Mouse (Mus musculus): ENCODE measurements around the gene Lrrc18. TPM values are rescaled to one million over a fixed set of nuclear protein-coding genes. Genes with fewer than 3 reads are reported as not detected.

Gene Lrrc18
- polyA plus RNA-seq (2011; ENCODE audit: insufficient read depth, insufficient read length, low read depth, missing spikeins) = 0.38 and 0.67 TPM in 2 replicates

DNA sequence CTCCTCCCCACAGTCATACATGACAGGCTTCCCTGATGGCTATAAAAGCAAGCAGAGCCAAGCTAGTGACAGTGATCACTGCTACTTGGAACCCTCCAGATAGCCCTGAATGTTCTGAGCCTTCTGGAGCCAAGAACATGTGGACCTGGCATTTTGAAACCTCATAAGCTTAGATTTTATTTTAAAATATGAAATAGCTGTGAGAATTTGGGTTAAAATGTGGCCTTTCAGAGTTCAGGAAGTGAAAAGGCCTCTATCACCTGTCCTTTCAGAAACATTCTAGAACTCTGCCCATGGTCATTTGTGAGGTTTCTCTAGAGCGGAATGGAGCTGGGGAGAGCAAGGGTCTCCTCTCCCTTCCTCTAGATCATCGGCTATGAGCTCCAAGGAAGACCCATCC is at the start of gene Lrrc18:
Gene Lrrc18, plus strand, starts transcription at position 301 of the 400 bp plus-strand sequence.
- Histone ChIP-seq H3K27ac (ENCODE audit: insufficient read depth, low read length) (no peak within 1 kb of the TSS), H3K27me3 (ENCODE audit: control insufficient read depth, insufficient read depth, low read length, poor library complexity, severe bottlenecking) (no peaks in the 10 kb centered on the region), H3K9ac (ENCODE audit: low read depth, poor library complexity, severe bottlenecking) (no peak within 1 kb of the TSS), H3K36me3 (ENCODE audit: control insufficient read depth, insufficient read depth, low read length, poor library complexity, severe bottlenecking) (no peaks in the 10 kb centered on the region), H3K9me3 (replicated peaks; ENCODE audit: control insufficient read depth, insufficient read depth, low read length, poor library complexity, severe bottlenecking) (no peaks in the 10 kb centered on the region), H3K4me1 (ENCODE audit: control insufficient read depth, insufficient read depth, low read length) (no peaks in the 10 kb centered on the region), H3K4me3 (ENCODE audit: low read depth, low read length) (no peak within 1 kb of the TSS)
- TF ChIP-seq EP300 (IDR thresholded peaks at IDR 0.05; ENCODE audit: insufficient read depth, low read depth, low read length) (no peak), POLR2A (IDR thresholded peaks at IDR 0.05; ENCODE audit: insufficient read depth, low read length) (no peak), CTCF (IDR thresholded peaks at IDR 0.05; ENCODE audit: low read depth, low read length) (no peak)

GRCm38 (mm10) chr14:32947512-32947911 is 43.7 kb upstream of the Lrrc18 start:
- Histone ChIP-seq H3K4me1 (ENCODE audit: control insufficient read depth, insufficient read depth, low read length) (no peaks in the 10 kb centered on the region), H3K36me3 (ENCODE audit: control insufficient read depth, insufficient read depth, low read length, poor library complexity, severe bottlenecking) (no peaks in the 10 kb centered on the region), H3K4me3 (ENCODE audit: low read depth, low read length) (no peak overlapping the region), H3K9ac (ENCODE audit: low read depth, poor library complexity, severe bottlenecking) (no peak overlapping the region), H3K9me3 (replicated peaks; ENCODE audit: control insufficient read depth, insufficient read depth, low read length, poor library complexity, severe bottlenecking) (no peaks in the 10 kb centered on the region), H3K27ac (ENCODE audit: insufficient read depth, low read length) (no peak overlapping the region), H3K27me3 (ENCODE audit: control insufficient read depth, insufficient read depth, low read length, poor library complexity, severe bottlenecking) (no peaks in the 10 kb centered on the region)
- TF ChIP-seq EP300 (IDR thresholded peaks at IDR 0.05; ENCODE audit: insufficient read depth, low read depth, low read length) (no peak), POLR2A (IDR thresholded peaks at IDR 0.05; ENCODE audit: insufficient read depth, low read length) (no peak)

DNA sequence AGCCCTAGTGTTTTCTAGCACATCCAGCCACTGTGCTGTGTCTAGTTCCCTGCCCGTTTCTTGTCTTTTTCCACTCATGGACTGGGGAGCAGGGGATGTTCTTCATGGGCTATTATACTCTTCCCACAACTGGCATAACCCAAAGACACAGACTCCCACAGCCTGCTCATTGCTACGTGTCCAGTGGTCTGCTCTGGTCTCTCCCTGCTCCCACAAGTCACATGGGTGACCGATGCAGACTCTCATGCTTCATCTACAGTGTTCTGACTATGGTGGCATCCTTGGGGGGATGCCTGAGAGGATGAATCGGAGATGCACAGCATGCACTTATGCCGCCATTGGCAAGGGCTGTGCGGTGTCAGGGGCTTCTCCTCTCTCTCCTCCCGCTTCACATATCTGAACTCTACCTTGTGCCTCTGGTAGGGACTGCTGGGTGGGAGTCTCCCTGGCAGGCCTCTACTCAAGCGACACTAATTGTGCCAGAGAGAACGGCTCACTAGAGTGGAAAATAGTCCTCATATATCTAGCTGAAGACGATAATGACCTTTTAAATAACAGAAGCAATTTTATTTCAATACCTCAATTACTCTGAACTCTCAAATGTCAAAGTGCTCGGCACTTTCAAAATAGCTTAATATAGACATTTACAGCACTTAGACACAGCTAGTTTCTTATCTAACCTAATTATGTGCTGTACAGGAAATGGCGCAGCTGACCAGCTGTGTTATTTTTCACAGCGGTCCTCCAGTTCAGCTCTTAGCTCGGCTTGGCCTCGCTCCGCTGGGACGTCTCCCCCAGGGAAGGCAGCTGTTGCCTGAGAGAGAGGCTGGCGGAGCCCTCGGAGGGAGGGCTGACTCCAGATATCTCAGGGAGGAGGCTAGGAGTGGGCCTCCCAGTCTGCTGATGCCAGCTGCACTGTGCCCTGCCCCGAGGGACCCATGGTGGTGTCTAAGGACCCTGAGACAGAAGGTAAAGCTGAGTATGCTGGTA is 40.6 kb upstream of the Lrrc18 start:
- TF ChIP-seq CTCF (IDR thresholded peaks at IDR 0.05; ENCODE audit: low read depth, low read length) = no peak
- TF ChIP-seq POLR2A (IDR thresholded peaks at IDR 0.05; ENCODE audit: insufficient read depth, low read length) = no peak
- no peak for TF ChIP-seq EP300 (IDR thresholded peaks at IDR 0.05; ENCODE audit: insufficient read depth, low read depth, low read length)
- Histone ChIP-seq H3K27me3 (ENCODE audit: control insufficient read depth, insufficient read depth, low read length, poor library complexity, severe bottlenecking) (no peaks in the 10 kb centered on the region), H3K4me1 (ENCODE audit: control insufficient read depth, insufficient read depth, low read length) (no peaks in the 10 kb centered on the region), H3K4me3 (ENCODE audit: low read depth, low read length) (no peak overlapping the region), H3K9ac (ENCODE audit: low read depth, poor library complexity, severe bottlenecking) (no peak overlapping the region), H3K9me3 (replicated peaks; ENCODE audit: control insufficient read depth, insufficient read depth, low read length, poor library complexity, severe bottlenecking) (no peaks in the 10 kb centered on the region), H3K27ac (ENCODE audit: insufficient read depth, low read length) (no peak overlapping the region), H3K36me3 (ENCODE audit: control insufficient read depth, insufficient read depth, low read length, poor library complexity, severe bottlenecking) (no peaks in the 10 kb centered on the region)

- no peaks in the 10 kb centered on the region for H3K9me3 ChIP-seq (replicated peaks; ENCODE audit: control insufficient read depth, insufficient read depth, low read length, poor library complexity, severe bottlenecking)
- no peaks in the 10 kb centered on the region for H3K27me3 ChIP-seq (ENCODE audit: control insufficient read depth, insufficient read depth, low read length, poor library complexity, severe bottlenecking)
- no peak overlapping the region for H3K4me3 ChIP-seq (ENCODE audit: low read depth, low read length)
- no peak overlapping the region for H3K9ac ChIP-seq (ENCODE audit: low read depth, poor library complexity, severe bottlenecking)
- no peak overlapping the region for H3K27ac ChIP-seq (ENCODE audit: insufficient read depth, low read length)
- H3K36me3 ChIP-seq (ENCODE audit: control insufficient read depth, insufficient read depth, low read length, poor library complexity, severe bottlenecking) = no peaks in the 10 kb centered on the region
- no peak for TF ChIP-seq CTCF (IDR thresholded peaks at IDR 0.05; ENCODE audit: low read depth, low read length)
- TF ChIP-seq EP300 (IDR thresholded peaks at IDR 0.05; ENCODE audit: insufficient read depth, low read depth, low read length) = no peak
- no peak for TF ChIP-seq POLR2A (IDR thresholded peaks at IDR 0.05; ENCODE audit: insufficient read depth, low read length)
- H3K4me1 ChIP-seq (ENCODE audit: control insufficient read depth, insufficient read depth, low read length) = no peaks in the 10 kb centered on the region
These were observed 34.7 kb upstream of the Lrrc18 start for GRCm38 (mm10) chr14:32956486-32956885.

- no peak overlapping the region for H3K9ac ChIP-seq (ENCODE audit: low read depth, poor library complexity, severe bottlenecking)
- H3K36me3 ChIP-seq (ENCODE audit: control insufficient read depth, insufficient read depth, low read length, poor library complexity, severe bottlenecking) = no peaks in the 10 kb centered on the region
- TF ChIP-seq POLR2A (IDR thresholded peaks at IDR 0.05; ENCODE audit: insufficient read depth, low read length) (no peak), EP300 (IDR thresholded peaks at IDR 0.05; ENCODE audit: insufficient read depth, low read depth, low read length) (no peak), CTCF (IDR thresholded peaks at IDR 0.05; ENCODE audit: low read depth, low read length) (no peak)
- no peaks in the 10 kb centered on the region for H3K9me3 ChIP-seq (replicated peaks; ENCODE audit: control insufficient read depth, insufficient read depth, low read length, poor library complexity, severe bottlenecking)
- no peaks in the 10 kb centered on the region for H3K4me1 ChIP-seq (ENCODE audit: control insufficient read depth, insufficient read depth, low read length)
- no peaks in the 10 kb centered on the region for H3K27me3 ChIP-seq (ENCODE audit: control insufficient read depth, insufficient read depth, low read length, poor library complexity, severe bottlenecking)
- no peak overlapping the region for H3K27ac ChIP-seq (ENCODE audit: insufficient read depth, low read length)
- no peak overlapping the region for H3K4me3 ChIP-seq (ENCODE audit: low read depth, low read length)
These were observed 32.5 kb upstream of the Lrrc18 start for GRCm38 (mm10) chr14:32958671-32959070.

- TF ChIP-seq EP300 (IDR thresholded peaks at IDR 0.05; ENCODE audit: insufficient read depth, low read depth, low read length) (no peak), POLR2A (IDR thresholded peaks at IDR 0.05; ENCODE audit: insufficient read depth, low read length) (no peak), CTCF (IDR thresholded peaks at IDR 0.05; ENCODE audit: low read depth, low read length) (peak; percentile 78)
- no peaks in the 10 kb centered on the region for H3K9me3 ChIP-seq (replicated peaks; ENCODE audit: control insufficient read depth, insufficient read depth, low read length, poor library complexity, severe bottlenecking)
- no peaks in the 10 kb centered on the region for H3K36me3 ChIP-seq (ENCODE audit: control insufficient read depth, insufficient read depth, low read length, poor library complexity, severe bottlenecking)
- no peak overlapping the region for H3K4me3 ChIP-seq (ENCODE audit: low read depth, low read length)
- H3K4me1 ChIP-seq (ENCODE audit: control insufficient read depth, insufficient read depth, low read length) = no peaks in the 10 kb centered on the region
- no peak overlapping the region for H3K27ac ChIP-seq (ENCODE audit: insufficient read depth, low read length)
- H3K9ac ChIP-seq (ENCODE audit: low read depth, poor library complexity, severe bottlenecking) = no peak overlapping the region
- no peaks in the 10 kb centered on the region for H3K27me3 ChIP-seq (ENCODE audit: control insufficient read depth, insufficient read depth, low read length, poor library complexity, severe bottlenecking)
These were observed 30.7 kb upstream of the Lrrc18 start for GRCm38 (mm10) chr14:32960481-32960880.

Data from ES-Bruce4 (cell line).